Mouse (Mus musculus): ENCODE data around the gene Accs. TPM values are rescaled to one million over a fixed set of nuclear protein-coding genes. Genes with fewer than 3 reads are reported as not detected.

Accs gene
- total RNA-seq, 2 experiments from 2014 or later = 1.4 to 6.3 TPM

GRCm38 (mm10) chr2:93802947-93803346 is 46.8 kb downstream of the Accs start:
- ATAC-seq (replicated peaks; ENCODE audit: low FRiP score, poor library complexity, severe bottlenecking) = no peak

- ATAC-seq (replicated peaks; ENCODE audit: low FRiP score, poor library complexity, severe bottlenecking) = no peak
These were observed 48.6 kb downstream of the Accs start for GRCm38 (mm10) chr2:93801097-93801496.

- ATAC-seq (replicated peaks; ENCODE audit: low FRiP score, poor library complexity, severe bottlenecking) = no peak
These were observed 52.5 kb downstream of the Accs start for GRCm38 (mm10) chr2:93797162-93797795.

- ATAC-seq (replicated peaks; ENCODE audit: low FRiP score, poor library complexity, severe bottlenecking) = no peak
These were observed 55.4 kb downstream of the Accs start for GRCm38 (mm10) chr2:93794375-93794774.

- ATAC-seq (replicated peaks; ENCODE audit: low FRiP score, poor library complexity, severe bottlenecking) = no peak
These were observed 57.9 kb downstream of the Accs start for GRCm38 (mm10) chr2:93791516-93792499.

- ATAC-seq (replicated peaks; ENCODE audit: low FRiP score, poor library complexity, severe bottlenecking) = no peak
These were observed 58.9 kb downstream of the Accs start for GRCm38 (mm10) chr2:93790798-93791345.

- no peak for ATAC-seq (replicated peaks; ENCODE audit: low FRiP score, poor library complexity, severe bottlenecking)
These were observed 61.2 kb downstream of the Accs start for GRCm38 (mm10) chr2:93788557-93788956.

GRCm38 (mm10) chr2:93786175-93786574 is 63.6 kb downstream of the Accs start:
- ATAC-seq (replicated peaks; ENCODE audit: low FRiP score, poor library complexity, severe bottlenecking) = no peak

GRCm38 (mm10) chr2:93785432-93785798 is 64.3 kb downstream of the Accs start:
- no peak for ATAC-seq (replicated peaks; ENCODE audit: low FRiP score, poor library complexity, severe bottlenecking)

- ATAC-seq (replicated peaks; ENCODE audit: low FRiP score, poor library complexity, severe bottlenecking) = no peak
These were observed 64.9 kb downstream of the Accs start for GRCm38 (mm10) chr2:93784721-93785431.

- ATAC-seq (replicated peaks; ENCODE audit: low FRiP score, poor library complexity, severe bottlenecking) = no peak
These were observed 65.7 kb downstream of the Accs start for GRCm38 (mm10) chr2:93783926-93784539.

Other genes with a start within 250 kb of the Accs start
- gene Alx4, start 207.6 kb downstream of the Accs start, total RNA-seq (2015; ENCODE audit: low replicate concordance) = not detected in 2 replicates
- gene Alx4, start 207.6 kb downstream of the Accs start, total RNA-seq (2017; ENCODE audit: low replicate concordance) = not detected in 2 replicates
- 5.8 and 11.1 TPM in 2 replicates for gene Ext2, start 27.4 kb downstream of the Accs start, total RNA-seq (2015; ENCODE audit: low replicate concordance)
- 2.3 and 7.4 TPM in 2 replicates for gene Ext2, start 27.4 kb downstream of the Accs start, total RNA-seq (2017; ENCODE audit: low replicate concordance)
- gene Accsl, start 19.2 kb upstream of the Accs start, total RNA-seq (2015; ENCODE audit: low replicate concordance) = not detected in 2 replicates
- not detected in 2 replicates for gene Accsl, start 19.2 kb upstream of the Accs start, total RNA-seq (2017; ENCODE audit: low replicate concordance)
- not detected in 2 replicates for gene Gm13889, start 107.3 kb upstream of the Accs start, total RNA-seq (2015; ENCODE audit: low replicate concordance)
- gene Gm13889, start 107.3 kb upstream of the Accs start, total RNA-seq (2017; ENCODE audit: low replicate concordance) = not detected in 2 replicates
- not detected in 2 replicates for gene Gm27027, start 146.4 kb upstream of the Accs start, total RNA-seq (2015; ENCODE audit: low replicate concordance)
- not detected in 2 replicates for gene Gm27027, start 146.4 kb upstream of the Accs start, total RNA-seq (2017; ENCODE audit: low replicate concordance)
- 16.9 and 23.6 TPM in 2 replicates for gene Alkbh3, start 160.9 kb upstream of the Accs start, total RNA-seq (2015; ENCODE audit: low replicate concordance)
- 2.2 and 10.2 TPM in 2 replicates for gene Alkbh3, start 160.9 kb upstream of the Accs start, total RNA-seq (2017; ENCODE audit: low replicate concordance)

Data from erythroblast, adult 5-6 weeks (primary cell).